Mouse (Mus musculus) spleen, postnatal 36 days (tissue): ENCODE measurements around the gene Apol11b.
"Not testable (repeated sequence)": the region's sequence is repeated elsewhere in the genome, so short reads cannot be mapped to it uniquely, and the experiment has no call there.

Experiments
- DNase-seq, 2 experiments: peaks; one replicate each; pipeline ENCODE4 v3.0.0; 2022; ENCODE audit warnings: low spot score in 2 of 2, mixed read lengths in 1 of 2

The Apol11b gene

DNA sequence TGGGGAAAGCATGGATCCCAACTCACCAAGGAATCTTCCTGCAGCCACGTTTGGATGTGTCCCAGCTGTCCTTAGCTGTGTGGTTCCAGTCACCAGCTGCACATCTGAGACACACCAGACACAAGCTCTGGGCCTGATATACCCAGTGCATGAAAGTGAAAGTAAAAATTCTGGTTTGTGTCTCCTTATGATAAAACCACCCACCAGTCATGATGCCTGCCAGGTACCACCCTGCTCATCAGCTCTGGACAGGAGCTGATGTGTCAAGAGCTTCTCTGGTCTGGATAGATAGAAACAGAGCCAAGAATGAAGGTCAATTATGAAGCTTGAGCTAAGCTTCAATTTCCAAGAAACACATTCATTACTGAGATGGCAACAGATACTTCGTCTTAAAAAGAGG is at the start of gene Apol11b:
TSS of gene Apol11b (minus strand) at position 111 of the 400 bp plus-strand sequence.
- DNase-seq, result not testable (repeated sequence)

DNA sequence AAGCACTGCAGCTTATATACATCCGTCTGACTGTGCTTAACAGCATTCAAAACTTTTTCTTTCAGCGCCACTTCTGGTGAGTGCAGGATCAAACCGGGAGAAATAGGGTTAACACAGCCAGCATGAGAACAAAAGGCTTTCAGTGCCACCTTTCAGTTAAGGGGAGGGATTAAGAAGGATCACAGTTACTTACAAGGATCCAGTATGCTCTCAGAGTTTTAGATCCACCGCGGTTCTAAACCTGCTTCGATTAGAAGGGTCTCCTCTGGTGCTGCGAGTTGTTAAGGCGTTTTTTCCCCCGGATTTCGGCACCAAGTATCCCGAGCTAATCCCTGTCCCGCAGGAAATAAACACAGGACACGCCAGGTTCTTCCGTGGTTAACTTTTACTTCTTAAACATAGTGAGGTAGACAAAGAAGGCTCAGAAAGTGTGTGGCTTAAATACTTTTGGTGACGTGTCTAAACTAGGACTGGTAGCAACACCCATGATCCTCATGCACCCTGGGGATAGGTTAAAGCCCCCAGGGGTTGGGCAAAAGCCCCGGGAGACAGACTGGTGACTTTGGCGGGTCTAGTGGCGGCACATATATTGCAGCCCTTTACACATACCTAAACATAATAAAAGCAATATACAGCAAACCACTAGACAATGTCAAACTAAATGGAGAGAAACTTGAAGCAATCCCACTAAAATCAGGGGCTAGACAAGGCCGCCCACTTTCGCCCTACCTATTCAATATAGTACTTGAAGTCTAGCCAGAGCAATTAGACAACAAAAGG is 48.6 kb upstream of the Apol11b start:
- DNase-seq, result not testable (repeated sequence)

DNA sequence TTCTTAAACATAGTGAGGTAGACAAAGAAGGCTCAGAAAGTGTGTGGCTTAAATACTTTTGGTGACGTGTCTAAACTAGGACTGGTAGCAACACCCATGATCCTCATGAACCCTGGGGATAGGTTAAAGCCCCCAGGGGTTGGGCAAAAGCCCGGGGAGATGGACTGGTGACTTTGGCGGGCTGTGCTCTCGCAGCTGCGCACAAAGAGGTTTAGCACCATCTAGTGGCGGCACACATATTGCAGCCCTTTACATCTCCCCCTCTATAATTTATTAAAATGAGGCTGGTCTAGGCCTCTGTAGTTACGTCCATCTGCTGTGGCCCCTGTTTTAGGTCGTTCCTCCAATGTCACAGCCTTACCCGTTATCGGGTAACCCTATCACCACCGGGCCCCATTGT is 40.9 kb upstream of the Apol11b start:
- peak in 1 of 2 experiments; percentile 5 for DNase-seq

DNA sequence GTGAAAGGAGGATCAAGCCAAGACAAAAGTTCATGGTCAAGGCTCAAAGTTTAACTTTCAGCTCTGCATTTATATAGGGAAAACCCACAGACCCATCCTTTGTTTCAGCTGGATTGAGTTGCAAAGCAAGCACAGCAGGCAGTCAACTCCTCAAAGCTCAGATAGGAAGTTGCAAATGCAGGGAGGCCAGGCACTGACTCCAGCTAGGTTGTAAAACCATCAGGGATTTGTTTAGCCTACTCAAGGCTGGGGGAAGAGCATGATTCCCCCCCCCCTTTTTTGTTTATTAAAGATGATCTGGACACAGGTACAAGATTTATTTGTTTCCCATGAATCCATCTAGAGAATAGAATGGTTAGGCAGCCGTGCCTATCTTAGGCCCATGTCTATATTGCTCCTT is 31.0 kb upstream of the Apol11b start:
- not testable (repeated sequence) for DNase-seq

DNA sequence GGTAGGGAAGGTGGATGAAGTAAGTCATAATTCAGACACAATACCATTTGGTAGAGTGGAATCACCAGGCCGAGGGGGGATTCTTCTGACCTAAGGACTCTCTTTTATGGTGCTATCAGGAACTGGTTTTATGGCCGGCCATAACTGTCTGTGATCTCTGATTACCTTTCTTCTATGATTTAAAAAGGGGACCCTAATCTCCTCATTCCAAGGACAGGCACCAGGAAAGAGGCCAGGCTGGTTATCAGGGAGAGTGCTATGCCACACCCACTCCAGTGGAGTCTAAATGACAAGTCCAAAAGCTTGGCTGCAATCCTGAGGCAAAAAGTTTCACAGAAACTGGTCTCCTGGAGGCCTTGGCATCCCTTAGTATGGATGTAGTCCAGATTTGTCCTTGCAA is 18.8 kb upstream of the Apol11b start:
- DNase-seq, result not testable (repeated sequence)

DNA sequence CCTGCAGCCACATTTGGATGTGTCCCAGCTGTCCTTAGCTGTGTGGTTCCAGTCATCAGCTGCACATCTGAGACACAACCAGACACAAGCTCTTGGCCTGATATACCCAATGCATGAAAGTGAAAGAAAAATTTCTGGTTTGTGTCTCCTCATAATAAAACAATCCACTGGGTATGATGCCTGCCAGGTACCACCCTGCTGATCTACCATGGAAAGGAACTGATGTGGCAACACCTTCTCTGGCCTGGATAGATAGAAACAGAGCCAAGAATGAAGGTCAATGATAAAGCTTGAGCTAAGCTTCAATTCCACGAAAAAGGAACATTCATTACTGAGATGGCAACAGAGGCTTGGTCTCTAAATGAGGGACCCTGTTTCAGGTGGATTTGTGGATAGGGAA is 16.7 kb upstream of the Apol11b start:
- DNase-seq, result not testable (repeated sequence)

DNA sequence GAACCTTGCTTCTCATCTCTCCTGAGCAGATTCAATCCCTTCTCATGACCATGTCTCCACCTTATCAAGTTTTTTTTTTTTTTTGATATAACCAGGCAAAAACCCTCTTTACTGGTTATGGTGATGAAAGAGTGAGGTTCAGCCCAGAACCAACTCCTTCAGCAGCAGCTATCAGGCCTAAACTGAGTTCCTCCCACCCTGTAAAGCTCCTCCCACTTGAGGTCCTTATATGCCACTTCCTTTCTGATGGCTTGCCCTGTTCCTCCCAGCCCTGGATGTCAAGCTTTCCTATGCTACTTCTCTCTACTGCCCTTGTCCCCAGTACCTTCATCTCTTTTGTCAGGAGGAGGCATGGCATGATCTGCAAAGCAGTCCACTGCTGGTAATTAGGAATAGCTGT is 8.1 kb upstream of the Apol11b start:
- DNase-seq, result not testable (repeated sequence)

DNA sequence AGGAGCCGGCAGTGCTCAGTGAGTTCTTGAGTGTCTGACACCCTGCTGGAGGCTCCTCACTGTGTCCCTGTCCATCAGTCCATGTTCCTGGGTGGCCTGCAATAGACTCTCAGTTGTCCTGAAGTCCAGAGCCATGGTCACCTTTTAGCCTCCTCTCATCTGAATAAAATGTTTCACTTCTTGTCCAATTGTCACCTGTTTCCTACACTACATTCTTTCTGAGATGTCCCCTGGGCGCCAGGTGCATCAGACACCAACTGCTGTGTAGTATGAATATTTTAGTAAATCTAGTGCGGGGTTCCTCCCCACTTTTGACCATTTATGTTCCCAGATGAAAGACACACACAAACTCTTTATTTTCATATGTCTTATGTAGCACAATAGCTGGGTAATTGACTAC is 13.3 kb downstream of the Apol11b start:
- not testable (repeated sequence) for DNase-seq

DNA sequence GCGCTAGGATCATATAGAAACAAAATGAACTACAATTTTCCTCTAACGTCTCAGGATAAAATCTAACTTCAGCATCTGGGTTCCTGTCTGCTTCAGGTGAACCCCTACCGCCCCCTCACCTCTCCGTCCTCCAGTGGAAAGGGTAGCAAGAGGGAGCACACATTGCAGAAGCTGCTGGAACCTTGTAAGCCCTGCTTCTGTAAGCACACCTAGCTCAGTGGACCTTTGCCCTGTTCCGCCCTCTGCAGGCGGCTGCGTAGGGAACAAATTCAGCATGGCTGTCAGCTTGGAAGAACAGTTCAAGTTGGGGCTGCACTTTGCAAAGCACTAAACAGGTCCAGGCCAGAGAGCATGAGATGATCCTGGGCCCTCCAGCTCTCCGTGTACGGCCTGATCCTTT is 14.4 kb downstream of the Apol11b start:
- DNase-seq, result not testable (repeated sequence)

DNA sequence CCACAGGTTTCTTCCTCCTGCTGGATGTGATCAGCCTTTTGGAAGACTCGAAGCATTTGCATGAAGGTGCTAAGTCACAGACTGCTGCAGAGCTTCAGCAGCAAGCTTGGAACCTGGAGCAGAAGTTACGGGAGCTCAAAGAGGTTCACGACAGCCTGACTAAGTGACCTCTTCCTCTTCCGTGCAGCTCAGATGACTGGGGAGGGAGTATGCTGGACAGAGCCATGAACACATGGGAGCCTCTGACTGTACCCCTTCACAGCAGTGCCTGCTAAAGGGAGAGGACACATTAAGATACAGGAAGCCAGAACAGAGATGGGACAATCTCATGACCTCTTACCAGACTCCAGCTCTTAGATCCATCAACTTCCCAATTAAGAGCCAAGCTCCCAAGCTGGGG is 16.6 kb downstream of the Apol11b start:
- not testable (repeated sequence) for DNase-seq

DNA sequence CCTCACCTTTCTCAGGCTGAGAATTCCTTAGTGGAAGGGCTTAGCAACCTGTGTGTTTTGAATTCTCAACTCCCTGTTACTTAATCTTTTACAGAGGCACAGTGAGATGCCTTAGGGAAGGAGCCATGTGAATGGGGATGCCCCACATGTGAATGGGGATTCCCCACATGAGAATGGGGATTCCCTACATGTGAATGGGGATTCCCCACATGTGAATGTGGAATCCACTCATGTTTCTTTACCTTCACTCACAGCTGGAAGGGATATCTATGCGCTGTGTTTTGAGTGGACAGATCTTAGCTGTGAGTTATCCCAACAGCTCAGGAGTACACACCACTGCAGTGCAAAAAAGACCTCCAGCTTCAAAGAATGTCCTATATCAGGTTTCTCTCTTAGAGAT is 18.4 kb downstream of the Apol11b start:
- no peak for DNase-seq

DNA sequence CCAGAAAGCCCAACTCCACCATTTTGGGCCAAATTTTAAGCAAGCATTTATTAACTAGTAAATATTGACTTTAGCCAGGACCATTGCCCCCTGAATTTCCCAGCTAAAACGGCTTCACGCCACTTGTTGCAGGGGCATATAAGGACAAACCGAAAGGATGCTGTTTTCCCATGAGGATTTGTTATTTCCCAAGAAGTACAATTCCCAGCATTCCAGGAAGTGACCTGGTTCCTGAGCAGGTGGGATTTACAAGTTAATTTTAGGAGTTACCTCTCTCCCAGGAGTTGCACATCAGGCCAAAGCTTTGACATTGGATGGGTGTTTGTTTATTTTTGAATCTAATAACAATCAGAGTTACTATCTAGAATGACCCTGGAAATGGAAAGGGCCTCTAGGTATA is 37.0 kb downstream of the Apol11b start:
- no peak for DNase-seq

DNA sequence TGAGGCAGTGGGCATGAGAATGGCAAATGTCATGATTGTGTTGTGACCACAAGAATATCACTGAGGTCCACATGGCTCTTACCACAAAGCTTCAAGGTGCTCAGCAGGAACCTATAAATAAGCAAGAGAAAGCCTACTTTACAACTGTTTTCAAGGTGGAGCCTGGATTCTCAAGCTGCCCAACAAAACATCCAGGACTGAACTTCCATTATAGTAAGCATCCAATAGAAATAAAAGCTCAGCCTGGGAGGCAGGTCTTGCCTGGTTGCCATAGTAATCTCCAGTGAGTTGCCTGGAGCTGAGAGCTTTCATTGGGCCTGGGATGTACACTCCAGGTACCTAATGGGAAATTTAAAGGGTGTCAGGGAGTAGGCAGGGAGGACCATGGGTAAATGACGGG is 44.1 kb downstream of the Apol11b start, which contains the start of gene Gm36245:
TSS of gene Gm36245 (plus strand) at position 301 of the 400 bp plus-strand sequence.
- no peak for DNase-seq

DNA sequence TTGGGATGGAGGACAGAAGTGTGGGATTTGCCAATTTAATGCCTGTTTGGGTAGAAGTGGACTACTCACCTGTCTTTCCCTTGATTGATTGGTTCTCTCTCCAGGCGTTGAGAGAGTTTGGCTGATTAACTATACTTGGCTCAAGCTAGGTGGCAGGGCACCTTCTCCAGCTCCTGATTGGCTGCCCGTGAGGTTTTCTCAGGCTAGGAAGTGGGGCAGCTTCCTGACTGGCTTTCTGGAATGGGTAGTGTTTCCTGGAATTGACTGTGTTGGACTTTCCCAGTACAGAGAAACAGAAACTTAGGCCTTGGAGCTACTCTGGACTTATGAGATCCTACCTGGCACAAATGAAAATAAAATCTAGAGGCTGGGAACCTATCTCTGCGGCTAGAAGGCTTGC is 44.7 kb downstream of the Apol11b start:
- no peak for DNase-seq

DNA sequence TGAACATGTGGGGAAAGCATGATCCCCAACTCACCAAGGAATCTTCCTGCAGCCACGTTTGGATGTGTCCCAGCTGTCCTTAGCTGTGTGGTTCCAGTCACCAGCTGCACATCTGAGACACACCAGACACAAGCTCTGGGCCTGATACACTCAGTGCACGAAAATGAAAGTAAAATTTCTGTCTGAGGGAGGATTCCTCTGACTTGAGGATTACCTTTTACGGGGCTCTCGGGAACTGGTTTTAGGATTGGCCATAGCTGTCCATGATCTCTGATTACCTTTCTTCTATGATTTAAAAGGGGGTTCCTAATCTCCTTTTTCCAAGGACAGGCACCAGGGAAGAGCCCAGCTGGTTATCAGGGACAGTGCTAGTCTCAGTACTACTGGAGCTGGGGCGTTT is 47.1 kb downstream of the Apol11b start, which contains the start of gene Apol10b:
TSS of gene Apol10b (minus strand) at position 165 of the 400 bp plus-strand sequence.
- no peak for DNase-seq

DNA sequence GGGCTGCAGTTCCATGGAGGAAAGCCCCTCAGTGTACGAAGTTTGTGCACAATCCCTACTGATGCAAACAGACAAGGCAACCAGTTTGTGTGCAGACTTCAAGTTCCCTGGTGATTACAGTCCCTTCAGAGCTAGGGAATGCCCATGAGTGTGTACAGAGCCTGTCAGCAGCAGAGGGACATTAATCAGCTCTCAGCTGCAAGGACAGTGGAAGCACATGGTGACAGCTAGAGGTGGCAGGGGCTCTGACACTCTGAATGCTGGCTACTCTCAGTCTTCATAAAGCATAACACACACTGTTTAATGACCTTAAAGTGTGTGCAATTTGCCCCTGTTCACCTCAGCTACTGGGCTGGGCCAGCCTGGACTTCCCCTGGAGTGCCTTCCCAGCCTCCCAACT is 49.5 kb downstream of the Apol11b start:
- DNase-seq, result no peak

DNA sequence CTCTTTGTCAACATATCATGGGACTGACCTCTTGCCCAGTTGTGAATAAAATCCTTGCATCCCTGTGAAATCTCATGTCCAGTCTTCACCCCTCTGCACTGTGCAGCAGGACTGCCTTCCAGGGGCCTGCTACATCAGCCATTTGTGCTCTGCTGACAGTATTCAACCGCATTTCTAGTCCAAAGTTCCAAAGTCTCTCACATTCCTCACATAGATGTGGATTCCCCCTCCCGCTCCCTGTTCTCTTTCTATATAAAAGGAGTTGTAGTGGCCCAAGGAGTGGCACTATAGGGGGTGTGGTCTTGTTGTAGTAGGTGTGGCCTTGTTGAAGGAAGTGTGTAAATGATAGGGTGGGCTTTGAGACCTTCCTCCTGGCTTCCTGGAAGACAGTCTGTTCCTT is 52.2 kb downstream of the Apol11b start:
- no peak for DNase-seq

DNA sequence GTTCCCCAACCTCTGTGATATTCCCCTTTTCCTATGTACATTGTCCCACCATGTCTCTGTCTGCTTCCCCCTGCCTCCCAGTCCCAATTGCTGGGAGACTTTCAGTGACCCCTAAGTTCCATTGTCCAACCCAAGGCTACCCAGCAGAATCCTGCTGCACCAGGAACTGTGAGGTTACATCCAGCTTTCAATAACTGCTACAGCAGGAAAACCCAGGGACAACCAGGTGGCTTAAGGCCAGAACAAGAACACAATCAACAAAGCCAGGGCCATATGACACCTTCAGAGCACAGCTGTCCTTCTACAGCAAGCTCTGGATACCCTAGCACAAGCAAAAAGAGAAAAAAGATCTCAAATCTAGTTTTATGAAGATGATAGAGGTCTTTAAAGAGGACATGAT is 54.1 kb downstream of the Apol11b start:
- no peak for DNase-seq

DNA sequence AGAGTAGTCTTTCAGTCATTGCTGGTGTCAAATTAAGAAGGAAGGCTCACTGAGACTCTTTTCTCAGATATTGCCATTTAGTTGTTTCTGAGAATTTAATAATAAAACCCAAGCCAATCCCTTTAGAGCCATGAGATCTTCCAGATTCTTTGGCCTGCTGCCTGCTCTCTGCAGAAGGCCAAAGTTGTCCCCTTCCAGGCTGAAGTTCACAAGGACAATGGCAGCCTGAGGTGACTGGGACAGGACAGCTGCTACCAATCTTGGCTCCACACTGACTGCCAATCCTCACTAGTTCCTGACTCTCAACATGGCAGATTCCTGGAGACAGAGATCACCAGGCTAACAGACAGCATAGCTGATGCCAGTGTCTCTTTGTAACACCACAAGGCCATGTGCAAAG is 56.1 kb downstream of the Apol11b start:
- no peak for DNase-seq
